Mouse (Mus musculus) liver, embryonic 11.5 days (tissue): ENCODE results near the gene Arfgap3. TPM values are rescaled to one million over a fixed set of nuclear protein-coding genes. Genes with fewer than 3 reads are reported as not detected.
A peak's percentile ranks its signal among the peaks of the same experiment; 100 is the strongest.

Experiments
- ATAC-seq: fragments of 200-750 bp; cut with Nextera tagmentation; replicated peaks from 2 replicates; pipeline ENCODE4 v1.8.0; 2017; ENCODE audit warnings: moderate number of reproducible peaks, mild to moderate bottlenecking, moderate TSS enrichment, moderate library complexity; ENCODE audit not compliant: low FRiP score
- DNase-seq: peaks from one replicate; pipeline ENCODE4 v3.0.0-alpha.2; 2017; ENCODE audit warnings: low spot score
- H3K27ac ChIP-seq: fragments of 300-500 bp; sonication (generic); 2 replicates; pipeline ENCODE4 v1.5.1; 2014; ENCODE audit warnings: mild to moderate bottlenecking, low read depth, low read length, control low read depth
- H3K27me3 ChIP-seq: fragments of 300-500 bp; sonication (generic); replicated peaks from 2 replicates; pipeline ENCODE4 v1.6.1; 2014; ENCODE audit warnings: low read length, mixed read lengths; ENCODE audit not compliant: control insufficient read depth, insufficient read depth
- H3K36me3 ChIP-seq: fragments of 300-500 bp; sonication (generic); 2 replicates; pipeline ENCODE4 v1.6.1; 2014; ENCODE audit warnings: mild to moderate bottlenecking, low read length, moderate library complexity, mixed read lengths; ENCODE audit not compliant: control insufficient read depth, insufficient read depth
- H3K4me1 ChIP-seq: fragments of 300-500 bp; sonication (generic); replicated peaks from 2 replicates; pipeline ENCODE4 v1.6.1; 2014; ENCODE audit warnings: low read length, mixed read lengths; ENCODE audit not compliant: control insufficient read depth, insufficient read depth
- H3K4me2 ChIP-seq: fragments of 300-500 bp; sonication (generic); 2 replicates; pipeline ENCODE4 v1.6.1; 2014; ENCODE audit warnings: mild to moderate bottlenecking, control low read depth, moderate library complexity
- H3K4me3 ChIP-seq: fragments of 300-500 bp; sonication (generic); 2 replicates; pipeline ENCODE4 v1.5.1; 2014; ENCODE audit warnings: low read depth, low read length, control low read depth
- H3K9ac ChIP-seq: fragments of 300-500 bp; sonication (generic); 2 replicates; pipeline ENCODE4 v1.6.1; 2014; ENCODE audit warnings: low read depth, low read length, control low read depth
- H3K9me3 ChIP-seq: fragments of 300-500 bp; sonication (generic); 2 replicates; pipeline ENCODE4 v1.6.1; 2016; ENCODE audit warnings: low read length, inconsistent platforms, mixed read lengths; ENCODE audit not compliant: control insufficient read depth
- WGBS: fragments of 180-500 bp; shearing (Covaris S2); extraction: QIAGEN DNeasy Blood & Tissue Kit; methylation state at CpG from one replicate; pipeline ENCODE4 v1.1.7; 2014; 5-methylcytosine and 5-hydroxymethylcytosine counted together
- polyA plus RNA-seq: library from polyadenylated mRNA; unstranded; fragments of >200 nt; fragmentation: Nextera tagmentation; extraction: Ambion mirVana; gene quantifications from 2 replicates; pipeline ENCODE4 v1.2.1, GENCODE M21; 2014

Gene Arfgap3
- polyA plus RNA-seq, 1 experiment from 2014 or later = 26.3 TPM

DNA sequence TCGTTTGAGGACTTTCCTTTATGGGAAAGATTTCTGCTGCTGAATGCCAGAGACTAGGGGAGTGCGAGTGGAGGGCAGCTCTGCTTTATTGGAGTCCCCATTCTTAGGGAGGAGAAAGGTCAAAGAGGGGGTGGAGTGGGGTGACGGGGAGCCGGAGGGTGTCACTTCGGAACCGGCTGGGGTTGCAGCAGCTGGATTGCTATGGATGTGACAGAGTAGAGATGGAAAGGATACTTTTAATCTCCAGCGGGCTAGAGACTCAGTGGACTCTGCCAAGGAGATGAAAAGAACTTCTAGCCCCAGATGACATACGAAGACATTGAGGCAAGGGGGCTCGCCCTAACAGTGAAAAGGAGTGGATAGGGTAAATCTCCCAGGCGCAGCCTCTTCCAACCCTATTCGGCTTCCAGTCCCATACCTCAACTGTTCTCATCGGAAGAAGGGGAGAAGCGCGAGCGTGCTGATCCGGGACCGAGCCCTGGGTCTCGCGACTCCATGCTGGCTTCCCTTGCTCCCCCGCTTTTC lies 99.3 kb downstream of the Arfgap3 start:
- no peak for DNase-seq
- Histone ChIP-seq H3K36me3 (no peaks in the 10 kb centered on the region), H3K27me3 (peaks cover 44% of the 10 kb centered on the region), H3K4me2 (peak overlapping the region; percentile 76), H3K4me1 (peaks cover 12% of the 10 kb centered on the region), H3K9ac (no peak overlapping the region), H3K27ac (no peak overlapping the region), H3K4me3 (peak overlapping the region; percentile 54), H3K9me3 (no peaks in the 10 kb centered on the region; the same call in 1 of the 2 replicates)
- ATAC-seq = no peak
- 4% methylated on average over 20 of the region's 20 CpGs for WGBS

Other genes starting within 250 kb of the Arfgap3 start
- 71.1 and 77.6 TPM in 2 replicates for gene Rrp7a, start 227.4 kb downstream of the Arfgap3 start, polyA plus RNA-seq
- gene Poldip3, start 200.9 kb downstream of the Arfgap3 start, polyA plus RNA-seq = 117 and 127 TPM in 2 replicates
- 210 and 219 TPM in 2 replicates for gene Cyb5r3, start 177.7 kb downstream of the Arfgap3 start, polyA plus RNA-seq
- gene A4galt, start 98.5 kb downstream of the Arfgap3 start, polyA plus RNA-seq = 0.12 TPM in 1 of 2 replicates, not detected in the other
- 82.9 and 89.3 TPM in 2 replicates for gene Pacsin2, start 114.4 kb upstream of the Arfgap3 start, polyA plus RNA-seq
- gene Ttll1, start 160.6 kb upstream of the Arfgap3 start, polyA plus RNA-seq = 12.6 and 14.5 TPM in 2 replicates
- 4.0 and 5.6 TPM in 2 replicates for gene Bik, start 176.6 kb upstream of the Arfgap3 start, polyA plus RNA-seq
- gene Tspo, start 213.3 kb upstream of the Arfgap3 start, polyA plus RNA-seq = 144 and 150 TPM in 2 replicates
- gene Mcat, start 213.5 kb upstream of the Arfgap3 start, polyA plus RNA-seq = 38.6 and 39.3 TPM in 2 replicates
- 81.4 and 87.1 TPM in 2 replicates for gene Ttll12, start 244.9 kb upstream of the Arfgap3 start, polyA plus RNA-seq